Mouse (Mus musculus): Measurements from ENCODE around the gene 2610001J05Rik. TPM values are rescaled to one million over a fixed set of nuclear protein-coding genes. Genes with fewer than 3 reads are reported as not detected.

2610001J05Rik gene
- polyA plus RNA-seq, 1 experiment, result 30.0 TPM

DNA sequence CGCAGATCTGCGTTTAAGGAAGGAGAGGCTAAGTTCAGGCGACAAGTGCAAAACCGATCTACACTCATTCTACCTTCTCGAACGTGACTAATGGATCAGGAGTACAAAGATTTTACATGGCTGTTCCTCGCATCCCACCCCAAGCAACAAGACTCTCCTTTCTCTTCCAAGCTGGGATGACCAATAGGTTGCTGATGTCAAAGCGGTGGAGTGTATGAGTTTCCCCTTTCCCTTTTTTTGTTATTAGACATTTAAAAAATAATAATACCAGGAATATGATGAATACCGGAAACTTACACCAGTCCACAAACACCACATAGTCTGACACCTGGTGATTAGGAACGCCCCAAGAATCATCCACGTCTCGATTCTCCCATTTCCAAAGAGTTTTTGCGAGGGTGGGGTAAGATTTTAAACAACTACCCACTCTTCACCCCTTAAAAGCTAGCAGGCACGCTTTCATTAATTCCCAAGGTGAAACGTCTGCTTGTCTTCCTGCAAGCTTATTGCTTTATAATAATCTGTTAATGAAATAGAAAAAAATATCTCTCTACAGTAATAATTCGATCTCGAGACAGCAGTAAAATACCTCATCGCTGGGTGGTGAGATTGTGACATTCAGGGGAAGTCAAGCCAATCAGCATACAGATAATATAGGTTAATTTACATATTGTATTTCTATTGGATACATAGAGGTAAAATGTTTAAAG, 31.8 kb downstream of the 2610001J05Rik start, which contains the start of gene Gpr85:
Gene Gpr85, minus strand, starts transcription at position 598 of the 710 bp plus-strand sequence.
- Histone ChIP-seq H3K36me3 (ENCODE audit: control insufficient read depth, insufficient read depth, low read length) (no peaks in the 10 kb centered on the region), H3K27me3 (ENCODE audit: control insufficient read depth, insufficient read depth, low read length) (peaks cover 7% of the 10 kb centered on the region), H3K4me3 (ENCODE audit: control insufficient read depth, insufficient read depth, low read length) (peak within 1 kb of the TSS; percentile 55), H3K27ac (ENCODE audit: control insufficient read depth, insufficient read depth, low read length) (no peak within 1 kb of the TSS), H3K4me1 (replicated peaks; ENCODE audit: control insufficient read depth, insufficient read depth, low read length) (peaks cover 3% of the 10 kb centered on the region; the same call in 1 of the 2 replicates)
- TF ChIP-seq POLR2A (IDR thresholded peaks at IDR 0.05; ENCODE audit: control insufficient read depth, extremely low read depth, insufficient read depth, low read length, poor library complexity) (no peak), CTCF (IDR thresholded peaks at IDR 0.05; ENCODE audit: borderline replicate concordance, control insufficient read depth, extremely low read depth, insufficient read depth, low read length, poor library complexity) (no peak)
- 50% methylated on average over 18 of the region's 18 CpGs for WGBS
- no peak for DNase-seq

DNA sequence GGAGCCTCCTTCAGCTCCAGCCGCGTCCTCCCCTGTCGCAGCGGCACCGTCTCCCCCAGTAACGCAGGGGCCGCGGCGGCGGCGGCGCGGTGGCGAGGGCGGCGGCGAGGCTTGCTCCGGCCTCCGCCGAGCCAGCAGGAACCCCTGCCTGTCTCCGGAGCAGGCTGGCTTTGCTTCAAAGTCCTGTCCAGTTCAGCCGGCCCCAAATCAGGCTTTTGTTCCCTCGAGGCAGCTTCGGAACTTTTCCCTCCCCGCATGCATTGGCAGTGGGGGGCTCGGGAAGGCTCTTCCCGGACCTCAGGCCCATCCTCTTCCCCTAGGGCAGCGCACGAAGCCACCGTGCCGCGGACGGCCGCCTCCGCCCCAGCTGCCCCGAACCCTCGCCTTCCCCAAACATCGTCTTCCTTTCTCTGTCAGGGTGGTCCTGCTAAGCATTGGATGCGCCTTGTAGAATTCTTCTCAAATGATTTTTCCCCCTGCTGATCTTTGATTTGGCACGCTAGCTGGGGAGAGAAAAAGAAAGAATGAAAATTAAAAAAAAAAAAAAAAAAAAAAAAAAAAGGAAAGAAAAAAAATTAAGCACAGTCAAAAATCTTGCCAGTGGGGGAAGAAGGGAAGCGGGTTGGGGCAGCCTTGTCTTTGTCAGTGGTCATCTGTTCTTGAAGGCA, 32.5 kb downstream of the 2610001J05Rik start:
- WGBS, result 2% methylated on average over 41 of the region's 41 CpGs
- no peaks in the 10 kb centered on the region for H3K36me3 ChIP-seq (ENCODE audit: control insufficient read depth, insufficient read depth, low read length)
- no peak overlapping the region for H3K27ac ChIP-seq (ENCODE audit: control insufficient read depth, insufficient read depth, low read length)
- no peak for DNase-seq
- H3K27me3 ChIP-seq (ENCODE audit: control insufficient read depth, insufficient read depth, low read length), result peaks cover 7% of the 10 kb centered on the region
- no peak for TF ChIP-seq POLR2A (IDR thresholded peaks at IDR 0.05; ENCODE audit: control insufficient read depth, extremely low read depth, insufficient read depth, low read length, poor library complexity)
- H3K4me1 ChIP-seq (replicated peaks; ENCODE audit: control insufficient read depth, insufficient read depth, low read length), result peaks cover 3% of the 10 kb centered on the region; the same call in 1 of the 2 replicates
- peak overlapping the region; percentile 55 for H3K4me3 ChIP-seq (ENCODE audit: control insufficient read depth, insufficient read depth, low read length)

DNA sequence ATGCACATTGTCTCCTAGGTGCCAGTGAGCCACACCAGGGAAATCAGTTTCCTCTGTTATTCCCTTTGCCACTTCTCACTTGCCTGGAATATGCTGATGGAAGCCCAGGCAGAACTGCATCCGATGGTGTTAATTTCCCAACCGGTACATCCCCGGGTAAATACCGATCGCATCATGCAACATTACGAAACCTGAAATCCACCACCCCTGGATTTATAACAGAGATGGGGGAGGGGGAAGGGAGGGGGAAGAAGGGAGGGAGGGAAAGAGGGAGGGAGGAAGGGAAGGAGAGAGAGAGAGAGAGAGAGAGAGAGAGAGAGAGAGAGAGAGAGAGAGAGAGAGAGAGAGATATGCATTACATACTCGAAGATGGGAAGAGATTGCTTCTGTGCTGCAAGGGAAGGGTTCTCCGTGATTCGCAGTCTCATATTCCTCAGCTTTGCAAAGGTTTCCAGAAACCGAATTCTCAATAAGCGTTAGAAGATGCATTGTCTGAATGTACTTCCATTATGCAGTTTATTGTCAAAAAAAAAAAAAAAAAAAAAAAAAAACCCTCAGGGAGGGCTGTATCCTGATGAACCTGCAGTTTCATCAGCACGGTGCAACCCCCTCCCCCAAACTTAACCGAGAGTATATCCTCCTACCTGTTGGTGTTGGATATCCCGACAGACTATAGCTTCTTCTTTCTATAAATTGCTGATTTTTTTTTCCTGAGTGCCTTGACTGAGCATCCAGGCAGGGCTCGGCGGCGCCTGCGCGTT, 33.2 kb downstream of the 2610001J05Rik start:
- Histone ChIP-seq H3K4me3 (ENCODE audit: control insufficient read depth, insufficient read depth, low read length) (peak overlapping the region; percentile 55), H3K27ac (ENCODE audit: control insufficient read depth, insufficient read depth, low read length) (no peak overlapping the region), H3K4me1 (replicated peaks; ENCODE audit: control insufficient read depth, insufficient read depth, low read length) (peaks cover 3% of the 10 kb centered on the region; the same call in 1 of the 2 replicates), H3K27me3 (ENCODE audit: control insufficient read depth, insufficient read depth, low read length) (peaks cover 7% of the 10 kb centered on the region), H3K36me3 (ENCODE audit: control insufficient read depth, insufficient read depth, low read length) (no peaks in the 10 kb centered on the region)
- WGBS, result 6% methylated on average over 19 of the region's 19 CpGs
- peak; percentile 33 for DNase-seq
- TF ChIP-seq CTCF (IDR thresholded peaks at IDR 0.05; ENCODE audit: borderline replicate concordance, control insufficient read depth, extremely low read depth, insufficient read depth, low read length, poor library complexity) (no peak), POLR2A (IDR thresholded peaks at IDR 0.05; ENCODE audit: control insufficient read depth, extremely low read depth, insufficient read depth, low read length, poor library complexity) (no peak)

DNA sequence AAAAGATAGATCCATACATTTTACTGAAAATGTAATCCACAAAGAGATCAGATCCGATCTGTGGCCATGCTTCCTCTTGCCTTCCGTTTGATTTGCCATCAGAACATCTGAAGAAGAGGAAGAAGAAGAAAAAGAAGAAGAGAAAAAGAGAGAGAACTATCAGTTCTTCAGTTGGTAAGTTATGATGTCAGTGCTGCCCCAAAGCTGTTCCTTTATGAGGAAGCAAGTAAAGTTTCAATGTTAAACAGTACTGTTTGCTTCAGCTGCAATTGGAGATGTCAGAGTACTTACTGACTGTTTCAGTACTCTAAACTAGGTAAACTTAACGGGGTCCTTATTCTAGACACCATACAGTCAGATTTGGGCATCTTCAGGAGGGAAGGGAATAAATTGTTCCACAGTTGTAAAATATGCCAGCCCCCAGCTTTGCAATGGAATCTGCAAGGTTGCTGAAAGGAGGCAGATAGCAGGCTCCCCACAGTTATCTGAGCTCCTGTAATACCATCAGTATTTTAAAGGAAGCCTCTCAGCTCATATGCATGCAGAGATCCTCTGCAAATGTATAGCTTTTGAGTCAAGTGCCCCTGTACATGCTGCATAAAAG, 34.2 kb downstream of the 2610001J05Rik start:
- Histone ChIP-seq H3K36me3 (ENCODE audit: control insufficient read depth, insufficient read depth, low read length) (no peaks in the 10 kb centered on the region), H3K27ac (ENCODE audit: control insufficient read depth, insufficient read depth, low read length) (no peak overlapping the region), H3K4me1 (replicated peaks; ENCODE audit: control insufficient read depth, insufficient read depth, low read length) (peaks cover 3% of the 10 kb centered on the region; the same call in 1 of the 2 replicates), H3K4me3 (ENCODE audit: control insufficient read depth, insufficient read depth, low read length) (no peak overlapping the region), H3K27me3 (ENCODE audit: control insufficient read depth, insufficient read depth, low read length) (peaks cover 7% of the 10 kb centered on the region)
- DNase-seq, result no peak
- TF ChIP-seq CTCF (IDR thresholded peaks at IDR 0.05; ENCODE audit: borderline replicate concordance, control insufficient read depth, extremely low read depth, insufficient read depth, low read length, poor library complexity), result no peak
- TF ChIP-seq POLR2A (IDR thresholded peaks at IDR 0.05; ENCODE audit: control insufficient read depth, extremely low read depth, insufficient read depth, low read length, poor library complexity), result no peak
- WGBS, result 46% methylated on average over 3 of the region's 3 CpGs

DNA sequence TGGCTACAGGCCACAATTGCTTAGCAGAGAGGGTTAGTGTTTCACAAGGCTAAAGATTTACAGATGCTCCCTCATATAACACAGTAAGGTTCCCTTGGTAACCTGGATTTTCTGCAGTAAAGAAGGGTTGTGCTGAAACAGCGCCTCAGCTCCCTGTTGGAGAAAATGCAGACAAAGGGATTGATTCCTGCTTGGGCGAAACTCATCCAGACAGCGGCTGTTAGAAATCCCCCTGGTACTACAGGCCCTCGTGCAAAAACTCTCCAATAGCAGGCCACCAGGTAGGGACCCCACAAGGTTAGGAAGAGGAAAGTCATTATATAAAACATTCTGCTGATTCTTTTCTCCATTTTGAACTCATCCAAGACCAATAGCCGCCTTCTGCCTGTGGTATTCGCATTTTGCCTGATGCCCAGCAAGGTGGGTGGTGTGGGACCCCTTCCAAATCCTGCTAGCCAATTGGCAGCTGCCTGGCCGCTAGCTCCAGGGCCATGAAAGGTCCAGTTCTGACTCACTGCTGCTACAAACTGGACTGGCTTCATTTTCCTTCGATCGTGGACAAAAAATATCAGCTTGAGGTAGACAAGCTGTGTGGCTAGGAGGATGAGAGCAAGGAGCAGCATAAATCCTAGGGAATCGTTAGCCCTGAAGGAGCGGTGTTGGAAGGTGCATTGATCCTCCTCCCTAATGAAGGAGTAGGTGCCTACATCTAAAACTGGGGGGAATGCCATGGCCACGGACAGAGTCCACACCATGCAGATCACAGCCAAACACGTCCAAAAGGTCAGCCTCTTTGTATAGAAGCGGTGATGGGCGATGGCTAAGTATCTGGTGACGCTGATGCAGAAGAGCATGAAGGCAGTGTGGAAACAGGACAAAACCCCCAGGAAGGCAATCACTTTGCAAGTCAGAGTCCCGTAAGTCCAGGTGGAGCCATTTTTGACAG, 35.3 kb downstream of the 2610001J05Rik start:
- H3K4me3 ChIP-seq (ENCODE audit: control insufficient read depth, insufficient read depth, low read length), result no peak overlapping the region
- H3K27ac ChIP-seq (ENCODE audit: control insufficient read depth, insufficient read depth, low read length), result no peak overlapping the region
- DNase-seq, result no peak
- peaks cover 7% of the 10 kb centered on the region for H3K27me3 ChIP-seq (ENCODE audit: control insufficient read depth, insufficient read depth, low read length)
- TF ChIP-seq POLR2A (IDR thresholded peaks at IDR 0.05; ENCODE audit: control insufficient read depth, extremely low read depth, insufficient read depth, low read length, poor library complexity), result no peak
- no peak for TF ChIP-seq CTCF (IDR thresholded peaks at IDR 0.05; ENCODE audit: borderline replicate concordance, control insufficient read depth, extremely low read depth, insufficient read depth, low read length, poor library complexity)
- H3K4me1 ChIP-seq (replicated peaks; ENCODE audit: control insufficient read depth, insufficient read depth, low read length), result peaks cover 3% of the 10 kb centered on the region; the same call in 1 of the 2 replicates
- 90% methylated on average over 17 of the region's 17 CpGs for WGBS
- no peaks in the 10 kb centered on the region for H3K36me3 ChIP-seq (ENCODE audit: control insufficient read depth, insufficient read depth, low read length)

Data from thymus, adult 2 months (tissue).